Mouse (Mus musculus): ENCODE measurements around the gene Naip2.
"Not testable (repeated sequence)": the region's sequence is repeated elsewhere in the genome, so short reads cannot be mapped to it uniquely, and the experiment has no call there.

Gene Naip2
- long read RNA-seq, experiment 1: 0 reads
- long read RNA-seq, experiment 2: 0 reads

- intact Hi-C loops (cut with DNase I): not testable (repeated sequence)
These were observed at the start of gene Naip2 for GRCm38 (mm10) chr13:100201659-100202333. TSS of gene Naip2 (minus strand) at chr13:100202092.

- intact Hi-C loops (cut with DNase I): not testable (repeated sequence)
These were observed 45.1 kb upstream of the Naip2 start for GRCm38 (mm10) chr13:100246896-100247519.

- intact Hi-C loops (cut with DNase I): not testable (repeated sequence)
These were observed 44.3 kb upstream of the Naip2 start, which contains the start of gene Naip5 for GRCm38 (mm10) chr13:100246223-100246622. TSS of gene Naip5 (minus strand) at chr13:100246323.

- intact Hi-C loops (cut with DNase I): no loop called here
These were observed 41.8 kb upstream of the Naip2 start for GRCm38 (mm10) chr13:100243702-100244101.

GRCm38 (mm10) chr13:100213683-100214082 is 11.8 kb upstream of the Naip2 start:
- intact Hi-C loops (cut with DNase I): not testable (repeated sequence)

GRCm38 (mm10) chr13:100210540-100210939 is 8.6 kb upstream of the Naip2 start:
- intact Hi-C loops (cut with DNase I): no loop called here

- intact Hi-C loops (cut with DNase I): no loop called here
These were observed 1.4 kb upstream of the Naip2 start for GRCm38 (mm10) chr13:100203319-100203718.

- intact Hi-C loops (cut with DNase I): no loop called here
These were observed 1.1 kb downstream of the Naip2 start for GRCm38 (mm10) chr13:100200778-100201177.

- intact Hi-C loops (cut with DNase I): no loop called here
These were observed 6.5 kb downstream of the Naip2 start for GRCm38 (mm10) chr13:100195421-100195820.

GRCm38 (mm10) chr13:100183111-100183510 is 18.8 kb downstream of the Naip2 start:
- intact Hi-C loops (cut with DNase I): not testable (repeated sequence)

- intact Hi-C loops (cut with DNase I): not testable (repeated sequence)
These were observed 27.5 kb downstream of the Naip2 start for GRCm38 (mm10) chr13:100174360-100174759.

- intact Hi-C loops (cut with DNase I): not testable (repeated sequence)
These were observed 35.5 kb downstream of the Naip2 start for GRCm38 (mm10) chr13:100166378-100166777.

GRCm38 (mm10) chr13:100162467-100162866 is 39.4 kb downstream of the Naip2 start:
- intact Hi-C loops (cut with DNase I): not testable (repeated sequence)

- intact Hi-C loops (cut with DNase I): not testable (repeated sequence)
These were observed 40.6 kb downstream of the Naip2 start for GRCm38 (mm10) chr13:100161171-100161870.

GRCm38 (mm10) chr13:100156624-100157023 is 45.3 kb downstream of the Naip2 start:
- intact Hi-C loops (cut with DNase I): no loop called here

- intact Hi-C loops (cut with DNase I): no loop called here
These were observed 49.2 kb downstream of the Naip2 start for GRCm38 (mm10) chr13:100152659-100153058.

GRCm38 (mm10) chr13:100141646-100142314 is 60.1 kb downstream of the Naip2 start:
- intact Hi-C loops (cut with DNase I): no loop called here

- intact Hi-C loops (cut with DNase I): no loop called here
These were observed 76.6 kb downstream of the Naip2 start for GRCm38 (mm10) chr13:100125258-100125643.

- intact Hi-C loops (cut with DNase I): no loop called here
These were observed 77.3 kb downstream of the Naip2 start, which contains the start of gene Smn1 for GRCm38 (mm10) chr13:100124423-100125257. TSS of gene Smn1 (plus strand) at chr13:100124852.

GRCm38 (mm10) chr13:100123970-100124369 is 77.9 kb downstream of the Naip2 start:
- intact Hi-C loops (cut with DNase I): no loop called here
